Mouse (Mus musculus) mature B cell (primary cell): ENCODE data around the gene Gm15130.

ENCODE experiments used
- in situ Hi-C: fragments of 300-500 bp; cut with MboI; formaldehyde crosslinking; loops from 2 replicates; pipeline ENCODE4 v1.14.3; 2019

Gene Gm15130

DNA sequence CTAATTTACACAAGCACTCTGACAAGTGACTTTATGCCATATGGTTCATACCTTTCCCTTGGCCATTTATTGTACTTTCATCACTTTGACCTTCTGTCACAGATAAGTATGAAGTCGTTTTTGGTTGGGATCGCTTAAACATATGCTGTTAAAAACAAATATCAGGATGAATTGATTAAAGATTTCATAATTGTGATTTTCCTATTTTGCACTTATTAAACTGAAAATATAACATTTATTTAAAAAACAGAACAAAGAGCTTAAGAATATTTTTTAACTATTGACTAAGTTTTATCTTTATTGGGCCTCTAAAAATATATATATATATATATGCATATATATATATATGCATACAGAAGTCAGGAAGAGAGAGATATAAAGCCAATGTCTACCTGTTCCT, at the start of gene Gm15130:
Gm15130 (minus strand) TSS at position 101 of the 400 bp plus-strand sequence.
- in situ Hi-C loops, result no loop called here

DNA sequence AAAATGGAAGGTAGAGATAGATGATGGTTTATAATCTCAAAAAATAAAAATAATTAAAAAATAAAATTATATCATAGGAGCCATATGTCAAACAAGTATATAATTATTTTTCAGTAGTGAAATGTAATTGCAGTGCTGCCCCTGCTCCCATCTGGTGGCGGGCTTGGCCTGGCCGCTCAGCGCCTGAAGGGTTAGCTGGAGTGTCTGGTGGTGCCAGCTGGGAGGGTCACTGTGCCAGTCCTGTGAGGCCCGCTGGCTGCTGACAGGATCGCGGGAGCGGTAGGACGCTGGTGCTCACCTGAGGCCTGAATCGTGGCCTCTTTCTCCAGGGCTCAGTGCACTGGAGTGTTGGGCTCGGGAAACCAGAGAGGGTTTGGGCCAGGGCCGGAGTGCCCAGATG, 29.3 kb upstream of the Gm15130 start:
- in situ Hi-C loops, result no loop called here

DNA sequence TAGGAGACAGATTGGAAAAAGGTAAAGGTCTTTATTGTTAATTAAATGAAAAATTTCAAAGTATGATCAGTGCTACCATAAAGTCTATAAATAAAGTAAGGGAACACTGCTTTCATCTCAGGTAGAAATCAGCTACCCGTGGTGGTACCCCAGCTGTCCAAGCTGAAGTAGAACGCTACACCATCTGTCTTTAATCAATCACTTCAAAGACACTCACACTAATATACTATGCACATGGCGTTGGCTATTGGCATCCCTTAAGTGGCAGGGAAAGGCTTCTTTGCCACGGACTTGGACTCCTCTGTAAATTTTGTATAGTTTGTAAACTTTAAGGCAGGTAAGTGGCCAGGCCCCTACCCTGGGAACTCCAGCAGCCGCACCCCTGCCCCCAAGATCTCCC, 17.0 kb downstream of the Gm15130 start:
- in situ Hi-C loops, result no loop called here

DNA sequence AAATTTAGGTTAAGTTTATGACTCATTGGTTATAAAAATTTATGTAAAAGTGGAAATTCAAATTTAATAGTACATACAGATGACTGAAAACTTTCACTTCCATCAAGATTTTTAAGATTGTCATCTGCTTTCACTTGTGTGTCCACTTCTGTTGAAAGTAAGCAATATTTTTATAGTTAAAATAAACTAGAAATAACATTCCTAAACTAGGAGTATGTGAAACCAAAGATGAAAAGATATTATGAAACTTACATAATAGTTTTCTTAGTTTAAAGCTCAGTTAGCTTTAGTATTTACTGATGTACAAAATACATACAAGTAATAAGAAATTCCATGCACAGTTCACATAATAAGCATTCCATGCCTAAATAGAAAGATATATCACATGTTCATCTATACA, 46.9 kb downstream of the Gm15130 start, which contains the start of gene Gm13941:
Gm13941 (minus strand) TSS at position 101 of the 400 bp plus-strand sequence.
- in situ Hi-C loops, result no loop called here
